Mouse (Mus musculus) megakaryocyte-erythroid progenitor cell, adult 5-6 weeks (primary cell): ENCODE results near the gene Tmc8. TPM values are rescaled to one million over a fixed set of nuclear protein-coding genes. Genes with fewer than 3 reads are reported as not detected.
A peak's percentile ranks its signal among the peaks of the same experiment; 100 is the strongest.
"Not testable (repeated sequence)": the region's sequence is repeated elsewhere in the genome, so short reads cannot be mapped to it uniquely, and the experiment has no call there.

Experiments
- ATAC-seq: replicated peaks from 2 replicates; pipeline ENCODE4 v1.8.0; 2016; ENCODE audit warnings: mild to moderate bottlenecking, inconsistent platforms; ENCODE audit not compliant: severe bottlenecking, poor library complexity, low FRiP score, low TSS enrichment
- total RNA-seq, 2 experiments: library from RNA; stranded (forward) in 1 of 2; stranded (reverse) in 1 of 2; fragments of 200-1000, 215-1000 nt in 1 of 2; fragments of >200 nt in 1 of 2; fragmentation: Nextera tagmentation in 1 of 2; gene quantifications; 2 replicates each; pipeline ENCODE4 v1.2.3; 2014 to 2017

Gene Tmc8
- total RNA-seq, 2 experiments from 2014 or later: 11.3 to 38.2 TPM

DNA sequence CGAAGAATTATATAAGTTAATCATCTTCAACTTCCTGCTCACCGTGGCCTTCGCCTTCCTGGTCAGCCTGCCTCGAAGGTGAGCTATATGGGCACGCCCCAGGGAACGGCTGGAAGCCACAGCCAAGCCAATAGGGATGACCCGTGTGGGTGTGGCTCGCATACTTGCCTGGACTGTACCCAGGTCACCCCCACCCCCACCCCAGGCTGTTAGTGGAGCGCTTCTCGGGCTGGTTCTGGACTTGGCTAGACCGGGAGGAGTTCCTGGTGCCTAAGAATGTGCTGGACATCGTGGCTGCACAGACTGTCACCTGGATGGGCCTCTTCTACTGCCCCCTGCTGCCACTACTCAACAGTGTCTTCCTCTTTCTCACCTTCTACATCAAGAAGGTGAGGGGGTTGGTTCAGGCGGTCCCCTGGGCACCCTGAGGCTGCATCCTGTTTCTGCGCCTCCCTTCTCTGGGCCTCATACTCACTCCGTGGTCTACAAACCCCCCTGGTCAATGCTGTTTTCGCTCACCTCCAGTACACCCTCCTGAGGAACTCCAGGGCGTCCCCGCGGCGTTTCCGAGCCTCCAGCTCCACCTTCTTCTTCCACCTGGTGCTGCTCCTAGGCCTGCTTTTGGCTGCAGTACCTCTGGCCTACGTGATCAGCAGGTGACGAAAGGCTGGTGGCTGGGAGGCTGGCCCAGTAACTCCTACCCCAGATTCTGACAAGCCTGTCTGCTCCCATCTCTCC lies 9.0 kb downstream of the Tmc8 start:
- 0 out of 2 replicates have a peak, but pooled peaks have one; percentile 9 for ATAC-seq

DNA sequence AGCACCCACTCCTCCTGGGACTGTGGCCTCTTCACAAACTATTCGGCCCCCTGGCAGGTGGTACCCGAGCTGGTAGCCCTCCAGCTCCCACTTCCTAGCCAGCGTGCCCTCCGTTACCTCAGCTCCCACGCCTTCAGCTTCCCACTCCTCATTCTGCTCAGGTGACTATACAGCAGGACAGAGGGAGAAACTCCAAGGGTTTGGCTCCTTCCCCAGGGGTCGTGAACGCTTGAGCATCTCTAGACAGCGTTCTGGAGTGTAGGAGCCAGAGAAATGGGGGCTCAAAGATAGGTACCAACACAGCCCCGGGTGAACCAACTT lies 9.5 kb downstream of the Tmc8 start:
- ATAC-seq: no peak

DNA sequence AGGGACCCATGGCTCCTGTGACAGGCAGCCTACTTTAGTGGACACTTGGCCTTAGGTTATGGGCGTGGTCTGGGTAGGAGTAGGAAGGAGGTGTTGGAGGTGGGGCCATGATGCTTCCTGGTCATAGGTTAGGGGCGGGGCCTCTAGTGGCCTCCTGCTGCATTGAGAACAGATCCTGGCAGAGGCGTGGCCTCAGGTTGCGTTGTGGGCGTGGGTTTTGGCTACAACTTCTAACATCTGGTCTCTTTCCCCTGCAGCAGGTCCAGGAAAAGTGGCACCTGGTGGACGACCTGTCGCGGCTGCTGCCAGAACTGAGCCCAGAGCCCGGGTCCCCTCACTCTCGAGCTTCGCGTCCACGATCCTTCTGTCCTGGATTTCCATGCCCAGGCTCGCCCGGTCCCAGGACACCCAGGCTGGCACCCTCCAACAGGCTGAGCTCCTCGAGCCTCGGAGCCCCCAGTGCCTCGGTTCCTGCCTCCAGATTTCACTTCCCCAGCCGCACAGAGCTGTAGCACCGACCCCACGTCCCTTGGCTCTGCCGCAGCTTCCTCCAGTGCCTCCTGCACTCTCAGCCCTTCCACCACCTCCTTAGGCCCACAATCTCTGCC lies 10.5 kb downstream of the Tmc8 start:
- ATAC-seq: peak; percentile 72

DNA sequence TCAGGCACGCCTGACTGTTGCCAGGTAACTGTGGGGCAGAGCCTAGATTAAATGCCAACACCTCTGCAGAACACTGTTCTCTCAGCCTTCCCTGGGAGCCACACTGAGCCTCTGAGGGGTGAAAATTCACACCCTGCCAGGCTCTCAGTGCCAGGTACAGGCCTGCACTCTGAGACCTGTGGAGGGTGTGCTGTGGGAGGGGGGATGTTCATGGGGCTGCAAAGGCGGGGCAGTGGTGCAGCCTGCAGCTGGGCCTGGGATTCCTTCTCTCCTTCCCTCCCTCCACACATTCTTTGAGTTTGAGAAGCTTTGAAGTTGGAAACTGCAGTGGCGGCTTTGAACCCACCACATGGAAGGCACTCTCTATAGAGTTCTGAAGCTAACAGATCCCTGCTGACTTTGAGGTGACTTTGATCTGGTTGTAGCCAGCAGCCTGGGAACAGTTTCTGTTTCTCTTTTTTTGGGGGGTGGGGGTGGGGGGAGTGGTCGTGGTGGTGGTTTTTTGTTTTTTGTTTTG lies 12.2 kb downstream of the Tmc8 start:
- ATAC-seq: no peak

DNA sequence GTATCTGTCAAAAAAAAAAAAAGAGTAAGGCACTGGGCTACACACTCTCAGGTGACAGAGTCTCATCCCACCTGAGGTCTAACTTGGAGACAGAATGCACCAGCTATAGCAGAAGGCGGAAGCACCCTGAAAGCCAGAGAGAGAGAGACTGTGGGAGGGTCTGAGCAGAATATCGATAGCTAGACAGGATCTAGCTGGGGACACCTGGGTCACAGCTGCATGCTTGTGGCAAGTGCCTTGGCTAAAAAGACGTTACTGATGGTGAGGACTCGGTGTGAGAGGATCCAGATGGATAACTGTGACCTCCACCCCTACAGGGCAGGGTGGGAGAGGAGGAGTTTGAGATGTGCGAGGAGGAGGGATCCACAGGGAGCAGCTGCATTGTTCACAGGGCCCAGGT lies 15.1 kb downstream of the Tmc8 start:
- ATAC-seq: peak; percentile 9; the same call in 1 of the 2 replicates

DNA sequence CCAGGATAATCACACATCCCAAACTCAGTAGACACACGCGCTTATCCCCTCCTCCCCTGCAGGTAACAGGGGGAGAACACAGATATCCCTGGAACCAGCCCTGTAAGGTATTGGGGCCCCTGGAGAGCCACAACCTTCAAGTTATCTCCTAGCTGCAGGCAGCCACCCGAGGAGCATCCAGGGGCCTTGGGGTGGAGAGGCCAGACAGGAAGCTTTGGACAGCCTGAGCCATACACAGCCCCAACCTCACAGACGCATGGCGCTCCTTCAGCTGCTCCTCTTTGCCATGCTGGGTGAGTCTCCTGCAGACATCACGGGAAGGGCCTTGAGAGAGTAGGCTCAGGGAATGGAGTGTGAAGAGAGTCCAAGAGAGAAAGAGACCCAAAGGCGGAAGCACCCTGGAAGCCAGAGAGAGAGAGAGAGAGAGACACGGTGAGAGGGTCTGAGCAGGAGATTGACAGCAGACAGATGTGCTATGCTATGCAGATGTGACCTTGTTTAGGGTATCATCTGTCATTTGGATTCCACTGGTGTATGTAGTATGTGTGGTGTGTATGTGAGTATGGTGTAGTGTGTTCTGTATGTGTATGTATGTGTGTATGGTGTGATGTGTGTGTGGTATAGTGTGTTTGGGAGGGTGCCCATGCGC lies 15.8 kb downstream of the Tmc8 start, which contains the start of gene 6030468B19Rik:
Gene 6030468B19Rik (plus strand): TSS at position 150 of the 649 bp plus-strand sequence.
- peak; percentile 84 for ATAC-seq

DNA sequence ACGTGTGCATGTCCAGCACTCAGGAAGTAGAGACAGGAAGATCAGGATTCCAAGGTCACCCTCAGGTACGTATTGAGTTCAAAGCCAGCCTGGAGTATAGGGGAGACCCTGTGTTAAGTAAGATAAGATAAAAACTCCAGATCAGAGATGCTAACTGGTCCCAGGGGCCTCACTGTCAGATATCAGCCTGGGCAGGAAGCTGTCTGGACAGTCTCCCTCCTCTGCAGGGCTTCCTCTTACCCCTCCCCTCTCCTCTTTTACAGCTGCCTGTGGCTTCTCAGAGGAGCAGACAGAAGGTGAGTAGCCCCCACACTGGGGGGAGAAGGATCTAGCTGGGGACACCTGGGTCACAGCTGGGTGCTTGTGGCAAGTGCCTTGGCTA lies 16.3 kb downstream of the Tmc8 start:
- ATAC-seq: peak; percentile 42

DNA sequence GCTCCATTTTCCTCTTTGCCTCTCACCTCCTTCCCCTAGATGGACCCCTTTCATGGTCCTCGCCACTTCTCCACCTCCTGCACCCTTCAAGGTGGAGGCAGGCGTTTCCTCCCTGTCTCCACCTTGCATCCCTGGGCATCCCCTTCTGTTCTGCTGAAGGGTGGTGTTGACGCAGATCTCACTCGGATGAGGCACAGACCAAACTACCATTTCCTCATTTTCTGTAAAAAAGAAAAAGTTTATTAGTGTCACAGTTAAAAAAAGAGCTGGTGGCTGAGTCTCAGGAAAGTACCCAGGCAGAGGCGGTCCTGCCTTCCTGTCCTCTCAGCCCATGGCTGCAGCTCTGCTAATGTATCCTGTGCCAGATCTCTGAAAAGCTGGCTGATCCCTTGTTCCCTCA lies 17.3 kb downstream of the Tmc8 start:
- no peak for ATAC-seq

DNA sequence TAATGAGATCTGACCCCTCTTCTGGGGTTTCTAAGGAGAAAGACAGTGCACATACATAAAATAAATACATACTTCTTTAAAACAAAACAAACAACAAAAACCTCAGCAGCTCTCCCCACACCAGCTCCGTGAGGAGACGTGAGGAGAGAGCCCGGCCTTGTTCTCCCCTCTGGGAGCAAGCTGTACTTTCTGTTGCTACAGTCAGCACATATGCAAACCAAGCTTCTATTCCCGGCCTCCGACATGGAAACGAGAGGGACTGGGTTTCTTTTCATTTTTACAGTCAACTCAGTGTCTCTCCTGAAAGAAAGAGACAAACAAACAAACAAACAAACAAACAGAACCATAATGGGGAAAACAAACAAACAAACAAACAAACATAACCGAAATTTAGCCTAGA lies 18.2 kb downstream of the Tmc8 start:
- ATAC-seq: no peak

DNA sequence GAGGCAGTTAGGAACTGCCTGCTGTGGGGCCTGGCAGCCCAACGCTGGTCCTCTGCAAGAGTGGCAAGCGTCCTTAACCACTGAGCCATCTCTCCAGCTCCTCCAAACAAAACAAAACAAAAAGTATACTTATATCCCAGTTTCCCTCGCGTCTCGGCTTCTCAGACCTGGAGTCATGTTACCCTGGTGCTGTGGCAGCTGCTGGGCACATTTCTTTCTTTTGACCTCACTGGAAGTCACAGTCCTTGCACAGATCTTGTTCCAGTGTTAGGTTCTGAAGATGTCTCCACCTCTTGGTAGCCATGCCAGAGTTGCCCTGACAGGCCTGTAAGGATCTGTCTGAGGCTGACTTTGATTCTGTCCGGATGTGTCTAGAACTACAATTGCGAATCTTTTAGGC lies 19.8 kb downstream of the Tmc8 start:
- no peak for ATAC-seq

DNA sequence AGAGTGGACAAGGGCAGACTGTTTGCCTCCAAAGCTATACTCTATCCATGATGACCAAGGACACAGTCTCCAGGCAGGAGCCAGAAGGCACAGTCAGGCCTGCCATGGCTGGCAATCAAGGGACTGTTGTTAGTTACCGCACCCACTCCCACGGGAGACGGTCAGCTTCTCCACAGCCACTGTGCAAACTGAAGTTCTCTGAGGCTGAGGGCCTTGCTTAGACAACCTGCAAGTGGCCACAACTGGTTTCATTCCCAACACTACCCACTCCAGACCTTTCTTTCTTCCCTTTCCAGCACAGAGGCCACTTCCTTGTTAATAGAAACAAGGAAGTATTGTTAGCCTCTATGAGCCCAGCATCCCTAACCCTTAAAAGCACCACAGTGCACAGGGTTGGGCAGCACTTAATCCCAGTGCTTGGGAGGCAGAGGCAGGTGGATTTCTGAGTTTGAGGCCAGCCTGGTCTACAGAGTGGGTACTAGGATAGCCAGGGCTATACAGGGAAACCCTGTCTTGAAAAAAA lies 21.4 kb downstream of the Tmc8 start:
- no peak for ATAC-seq

DNA sequence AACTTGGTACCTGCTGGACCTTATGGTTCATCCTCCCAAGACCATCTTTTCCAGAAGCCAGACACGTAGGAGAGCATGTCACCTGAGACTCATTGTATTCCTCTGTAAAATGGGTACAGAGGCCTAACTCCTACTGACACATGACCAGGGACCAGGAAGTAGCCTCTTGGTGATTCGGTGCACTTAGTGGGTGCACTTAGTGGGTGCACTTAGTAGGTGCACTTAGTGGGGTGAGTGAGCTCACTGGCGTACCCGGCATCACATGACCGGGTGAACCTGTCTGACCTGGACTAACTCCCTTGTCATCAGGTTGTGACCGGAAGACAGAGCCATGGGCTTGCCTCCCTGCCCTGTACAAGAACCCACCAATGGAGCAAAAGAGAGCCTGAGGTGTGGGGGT lies 24.9 kb downstream of the Tmc8 start:
- no peak for ATAC-seq

DNA sequence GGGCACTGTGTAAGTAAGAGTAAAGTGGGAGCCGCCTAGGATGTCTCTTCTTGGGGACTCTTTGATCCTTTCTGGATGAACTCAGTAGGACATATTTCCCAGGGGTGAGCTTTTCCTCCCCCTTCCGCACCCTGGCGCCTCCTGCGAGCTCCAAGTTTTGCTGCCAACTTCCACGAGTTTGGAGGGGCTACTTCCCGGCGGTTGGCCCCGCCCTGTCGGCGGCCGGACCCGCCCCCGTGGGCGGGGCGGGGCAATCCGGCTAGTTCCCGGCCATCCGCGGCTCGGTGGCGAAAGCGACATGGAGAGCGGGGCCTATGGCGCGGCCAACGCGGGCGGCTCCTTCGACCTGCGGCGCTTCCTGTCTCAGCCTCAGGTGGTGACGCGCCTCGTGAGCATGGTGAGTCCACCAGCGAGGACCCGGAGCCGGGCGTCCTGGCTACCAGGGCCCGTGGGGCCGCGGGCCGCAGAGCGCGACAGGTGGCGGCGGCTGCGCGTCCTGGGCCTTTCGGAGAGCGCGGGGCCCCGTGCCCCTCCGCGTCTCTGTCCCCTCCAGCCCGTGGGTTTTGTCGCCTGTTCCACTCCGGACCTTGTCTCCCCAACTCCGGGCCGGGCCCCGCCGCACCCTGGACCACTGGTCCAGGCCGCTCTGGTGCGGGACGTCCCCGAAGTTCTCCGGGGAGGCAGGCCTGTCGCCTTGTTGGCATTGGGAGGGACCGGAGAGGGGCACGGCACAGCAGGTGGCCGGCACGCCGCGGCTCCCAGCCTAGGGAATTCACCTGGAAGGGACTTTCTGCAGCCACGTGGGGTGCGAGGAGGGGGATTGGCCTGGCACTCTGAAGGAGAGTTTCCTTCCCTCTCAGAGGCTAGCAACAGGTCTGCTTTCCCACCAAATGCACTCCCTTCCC lies 27.8 kb downstream of the Tmc8 start, which contains the start of the genes Gm20708 and Syngr2:
Gene Gm20708 (plus strand): TSS at position 262 of the 905 bp plus-strand sequence.
Gene Syngr2 (plus strand): TSS at position 262 of the 905 bp plus-strand sequence.
- peak; percentile 42; the same call in 1 of the 2 replicates for ATAC-seq

DNA sequence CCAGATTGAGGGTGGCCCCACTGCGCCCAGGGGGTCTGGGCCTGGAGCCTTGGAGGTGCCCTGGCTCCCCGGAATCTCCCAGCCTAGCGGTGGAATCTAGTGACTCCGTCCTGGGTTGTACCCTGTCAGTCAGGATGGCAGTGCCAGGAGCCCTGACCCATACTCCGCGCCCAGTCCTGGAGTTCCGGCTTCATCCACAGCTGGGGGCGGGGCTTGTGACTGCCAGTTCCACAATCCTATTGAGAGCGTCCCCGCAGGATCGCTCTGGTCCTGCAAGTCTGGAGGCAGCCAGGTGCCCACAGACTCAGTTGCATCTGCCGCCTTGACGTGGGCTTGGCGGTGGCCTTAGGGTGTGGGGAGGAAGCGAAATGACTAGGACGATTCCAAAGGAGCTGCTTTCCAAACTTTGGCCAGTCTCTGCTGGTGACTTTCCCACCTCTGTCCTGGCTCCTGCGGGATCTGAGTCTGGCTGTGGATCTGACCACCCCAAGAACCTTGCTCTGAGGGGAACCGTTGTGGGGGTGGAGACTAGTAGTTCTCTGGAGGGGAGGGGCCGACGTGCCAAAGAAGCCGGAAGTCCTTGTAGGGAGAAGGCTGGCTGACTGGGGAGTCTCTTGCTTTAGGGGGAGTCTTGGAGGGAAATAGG lies 28.6 kb downstream of the Tmc8 start:
- peak; percentile 79 for ATAC-seq

DNA sequence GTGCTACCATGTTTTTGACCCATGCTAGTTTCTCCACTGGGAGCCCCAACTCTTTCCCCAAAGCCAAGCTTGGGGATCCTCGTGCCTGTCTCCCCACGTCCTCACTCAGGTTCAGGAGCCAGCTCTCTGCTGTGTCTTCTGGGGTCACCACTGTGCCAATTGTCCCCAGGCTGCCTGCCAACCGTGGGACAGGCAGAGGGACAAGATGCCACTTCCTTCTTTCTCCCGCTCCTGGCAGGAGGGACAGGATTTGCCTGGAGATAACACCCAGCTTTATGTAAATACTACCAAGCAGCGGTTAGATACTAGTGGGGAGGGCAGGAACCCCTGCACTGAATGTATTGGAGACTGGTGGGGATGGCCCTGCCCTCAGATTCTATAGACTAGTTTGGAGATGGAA lies 32.0 kb downstream of the Tmc8 start:
- ATAC-seq: no peak

DNA sequence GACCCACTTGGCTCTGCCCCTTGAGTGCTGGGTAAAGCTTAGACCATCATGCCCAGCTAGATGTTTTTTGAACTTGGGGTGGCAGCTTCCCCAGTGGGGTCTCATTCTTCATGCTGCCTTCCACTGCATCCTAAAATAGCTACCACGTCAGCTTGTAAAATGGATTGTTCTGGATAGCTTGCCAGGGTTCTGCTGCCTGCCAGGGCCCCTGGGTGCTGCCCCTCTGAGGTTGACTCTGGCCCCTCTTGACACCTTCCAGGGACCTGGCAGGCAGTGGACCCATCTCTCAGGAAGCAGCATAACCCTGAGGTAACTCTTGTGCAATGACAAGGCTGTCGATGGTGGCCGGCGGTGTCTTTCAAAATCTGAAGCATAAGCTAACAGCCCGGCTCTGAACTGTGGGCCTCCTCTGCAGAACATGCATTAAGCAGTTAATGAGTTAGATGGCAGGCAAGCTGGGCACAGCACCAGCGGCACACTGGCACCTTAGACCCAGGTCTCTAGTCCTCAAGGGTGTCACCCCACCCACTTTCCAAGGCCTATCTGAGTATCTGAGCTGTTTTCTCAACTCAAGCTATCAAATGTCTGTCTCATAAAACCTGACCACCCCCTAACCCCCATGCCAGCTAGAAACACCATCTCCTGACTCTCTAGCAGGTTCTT lies 33.0 kb downstream of the Tmc8 start:
- no peak for ATAC-seq

DNA sequence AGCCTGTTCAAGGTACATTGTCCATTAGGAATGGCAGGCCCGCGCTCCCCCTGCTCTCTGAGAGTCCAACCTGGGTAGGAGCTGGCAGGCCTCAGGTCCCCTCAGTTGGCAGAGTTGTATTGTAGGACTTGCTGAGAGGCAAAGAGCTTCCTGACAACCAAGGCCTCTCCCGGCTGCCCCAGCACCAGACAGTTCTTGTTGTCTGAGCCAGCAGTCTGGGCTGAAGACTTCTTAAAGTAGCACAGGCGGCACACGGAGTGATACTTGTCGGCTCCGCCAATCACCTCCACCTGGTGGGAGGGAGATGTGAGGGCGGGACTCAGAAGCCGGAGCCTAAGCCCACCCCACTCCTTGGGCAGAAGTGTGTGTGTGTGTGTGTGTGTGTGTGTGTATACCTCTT lies 34.0 kb downstream of the Tmc8 start:
- ATAC-seq: not testable (repeated sequence)

DNA sequence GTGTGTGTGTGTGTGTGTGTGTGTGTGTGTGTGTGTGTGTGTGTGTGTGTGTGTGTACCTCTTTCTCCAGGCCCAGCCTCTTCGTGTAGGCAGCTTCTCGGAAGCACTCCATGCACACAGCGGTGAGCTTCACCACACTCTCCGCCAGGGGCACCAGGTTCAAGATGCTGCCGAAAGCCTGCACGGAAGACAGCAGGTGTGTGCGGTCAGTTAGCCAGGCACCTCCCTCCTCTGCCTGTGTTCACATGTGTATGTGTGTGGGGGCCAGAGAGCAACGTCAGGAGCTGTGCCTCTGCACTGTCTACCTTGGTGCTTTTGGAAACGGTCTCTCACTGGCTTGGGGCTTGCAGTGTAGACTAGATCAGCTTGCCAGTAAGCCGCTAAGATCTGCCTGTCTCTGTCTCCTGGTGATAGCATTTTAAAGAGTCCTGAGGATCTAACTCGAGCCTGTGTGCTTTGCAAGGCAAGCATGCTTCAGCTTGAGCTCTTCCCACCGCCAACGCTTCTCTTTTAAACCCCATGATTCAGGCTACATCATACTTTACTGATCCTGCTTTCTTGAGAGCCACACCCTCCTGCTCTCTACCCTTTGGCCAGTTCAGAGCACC lies 34.6 kb downstream of the Tmc8 start:
- ATAC-seq: 0 out of 2 replicates have a peak, but pooled peaks have one; percentile 26
